In the genomic region with DNA sequence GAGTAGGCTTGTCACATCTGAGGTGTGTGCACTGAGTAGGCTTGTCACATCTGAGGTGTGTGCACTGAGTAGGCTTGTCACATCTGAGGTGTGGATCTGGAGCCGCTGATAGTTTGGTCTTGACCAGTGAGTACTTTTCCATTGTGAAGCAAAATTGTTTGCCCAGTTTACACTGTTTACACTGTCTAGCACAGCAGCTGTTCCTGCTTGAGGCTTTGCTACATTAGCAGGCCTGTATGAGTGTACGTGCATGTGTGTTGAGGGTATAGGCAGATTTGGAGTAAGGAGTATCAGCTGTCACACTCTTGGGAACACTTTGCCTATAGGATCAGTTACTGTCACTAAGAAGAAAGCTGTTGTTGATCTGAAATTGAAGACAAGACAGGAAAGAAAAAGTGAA, we compare ENCODE assay signal across 20 mouse cellular contexts. TPM values are rescaled to one million over a fixed set of nuclear protein-coding genes. Genes with fewer than 3 reads are reported as not detected.
DNase-seq lines count a peak whose midpoint lies in the region; ATAC-seq and TF ChIP-seq lines count a peak whose summit lies in the region.
"Had no signal": no experiment of that assay in that cellular context is flagged by ENCODE, and none has a peak within 500 bp of the region (broad histone marks: within the 10 kb centered on the region; RNA-seq: fewer than 3 reads in every experiment).

No protein-coding gene starts in this region.

- no peak overlapping the region for H3K4me2 ChIP-seq in embryonic facial prominence, embryonic 11.5 days (ENCODE audit: low read depth, low read length)
- H3K4me2 ChIP-seq in kidney, embryonic 16.5 days (replicated peaks; ENCODE audit: low read depth, low read length) = no peak overlapping the region
- H3K4me2 ChIP-seq: heart, embryonic 11.5 days; midbrain, embryonic 12.5 days had no signal

- H3K4me1 ChIP-seq in embryonic facial prominence, embryonic 11.5 days (ENCODE audit: control insufficient read depth, insufficient read depth, low read length) = no peaks in the 10 kb centered on the region
- H3K4me1 ChIP-seq in embryonic facial prominence, embryonic 10.5 days = no peaks in the 10 kb centered on the region
- 0 out of 2 replicates have a peak, but pooled peaks cover 5% of the 10 kb centered on the region for H3K4me1 ChIP-seq in kidney, embryonic 16.5 days (ENCODE audit: insufficient read depth, low read length)
- 0 out of 2 replicates have a peak, but pooled peaks cover 2% of the 10 kb centered on the region for H3K4me1 ChIP-seq in kidney, adult 2 months (ENCODE audit: control insufficient read depth, insufficient read depth, low read length)
- H3K4me1 ChIP-seq: midbrain, embryonic 12.5 days had no signal

- TF ChIP-seq CTCF in kidney, adult 2 months (conservative IDR thresholded peaks at IDR 0.05; ENCODE audit: insufficient read depth, insufficient read length, low read depth, low read length) = no peak

- no peak overlapping the region for H3K27ac ChIP-seq in embryonic facial prominence, embryonic 11.5 days (replicated peaks; ENCODE audit: low read depth, low read length)
- H3K27ac ChIP-seq in embryonic facial prominence, embryonic 10.5 days (replicated peaks) = no peak overlapping the region
- H3K27ac ChIP-seq in kidney, embryonic 16.5 days (ENCODE audit: low read length) = no peak overlapping the region
- no peak overlapping the region for H3K27ac ChIP-seq in kidney, adult 2 months (ENCODE audit: insufficient read depth, low read depth, low read length)
- H3K27ac ChIP-seq: hindbrain, postnatal 0 days; liver, embryonic 14.5 days; midbrain, embryonic 12.5 days had no signal

- no peaks in the 10 kb centered on the region; the same call in 1 of the 2 replicates for H3K36me3 ChIP-seq in embryonic facial prominence, embryonic 11.5 days (replicated peaks; ENCODE audit: control insufficient read depth, insufficient read depth, low read depth, low read length)
- H3K36me3 ChIP-seq in embryonic facial prominence, embryonic 10.5 days (replicated peaks) = peaks cover 68% of the 10 kb centered on the region
- peaks cover 24% of the 10 kb centered on the region for H3K36me3 ChIP-seq in kidney, embryonic 16.5 days (ENCODE audit: insufficient read depth, low read length)
- H3K36me3 ChIP-seq in kidney, adult 2 months (ENCODE audit: control insufficient read depth, insufficient read depth, low read length) = no peaks in the 10 kb centered on the region

- 75% methylated on average over 2 of the region's 2 CpGs for WGBS in embryonic facial prominence, embryonic 11.5 days
- WGBS in embryonic facial prominence, embryonic 10.5 days = 86% methylated on average over 2 of the region's 2 CpGs
- 65% methylated on average over 2 of the region's 2 CpGs for WGBS in kidney, embryonic 16.5 days
- 68% methylated on average over 2 of the region's 2 CpGs for whole genome bisulfite sequencing in kidney, adult 2 months

- H3K9ac ChIP-seq in embryonic facial prominence, embryonic 11.5 days (replicated peaks; ENCODE audit: low read length) = no peak overlapping the region
- no peak overlapping the region for H3K9ac ChIP-seq in kidney, embryonic 16.5 days (replicated peaks; ENCODE audit: low read length)
- H3K9ac ChIP-seq: liver, embryonic 14.5 days; midbrain, embryonic 12.5 days had no signal

- 0 out of 2 replicates have a peak, but pooled peaks have one; percentile 62 for ATAC-seq in embryonic facial prominence, embryonic 11.5 days (replicated peaks; ENCODE audit: insufficient number of reproducible peaks, low FRiP score, low TSS enrichment, low read depth)
- ATAC-seq in kidney, embryonic 16.5 days (ENCODE audit: low FRiP score, low TSS enrichment) = peak; percentile 54; the same call in 1 of the 2 replicates
- no peak for ATAC-seq in activated CD4-positive, CD25-positive, alpha-beta regulatory T cell, adult 4 months
- ATAC-seq: hindbrain, postnatal 0 days had no signal

- no peaks in the 10 kb centered on the region for H3K9me3 ChIP-seq in embryonic facial prominence, embryonic 11.5 days (replicated peaks; ENCODE audit: control insufficient read depth, low read length)
- H3K9me3 ChIP-seq in embryonic facial prominence, embryonic 10.5 days = no peaks in the 10 kb centered on the region
- H3K9me3 ChIP-seq in kidney, embryonic 16.5 days (ENCODE audit: low read length) = no peaks in the 10 kb centered on the region
- H3K9me3 ChIP-seq: midbrain, embryonic 12.5 days had no signal

- TF ChIP-seq POLR2A in kidney, adult 2 months (IDR thresholded peaks at IDR 0.05; ENCODE audit: low read depth, low read length) = no peak

- H3K27me3 ChIP-seq in embryonic facial prominence, embryonic 11.5 days (ENCODE audit: control insufficient read depth, insufficient read depth, low read length) = no peaks in the 10 kb centered on the region
- H3K27me3 ChIP-seq in embryonic facial prominence, embryonic 10.5 days (replicated peaks; ENCODE audit: low read depth, poor library complexity, severe bottlenecking) = no peaks in the 10 kb centered on the region
- no peaks in the 10 kb centered on the region for H3K27me3 ChIP-seq in kidney, embryonic 16.5 days (ENCODE audit: insufficient read depth, low read length)
- H3K27me3 ChIP-seq in kidney, adult 2 months (replicated peaks; ENCODE audit: control insufficient read depth, insufficient read depth, low read length) = no peaks in the 10 kb centered on the region
- H3K27me3 ChIP-seq: CH12.LX; midbrain, embryonic 12.5 days had no signal

- no peak overlapping the region for H3K4me3 ChIP-seq in embryonic facial prominence, embryonic 11.5 days (ENCODE audit: low read depth, low read length)
- no peak overlapping the region for H3K4me3 ChIP-seq in embryonic facial prominence, embryonic 10.5 days
- H3K4me3 ChIP-seq in kidney, embryonic 16.5 days (ENCODE audit: low read length) = no peak overlapping the region
- H3K4me3 ChIP-seq in kidney, adult 2 months (ENCODE audit: insufficient read depth, low read depth, low read length) = no peak overlapping the region
- H3K4me3 ChIP-seq: midbrain, embryonic 12.5 days had no signal

- DNase-seq in embryonic facial prominence, embryonic 11.5 days (ENCODE audit: low spot score) = peak; percentile 33
- no peak for DNase-seq in embryonic facial prominence, embryonic 10.5 days (ENCODE audit: low spot score)
- DNase-seq in kidney, adult 2 months = no peak
- peak; percentile 39 for DNase-seq in lung, postnatal 36 days
- no peak for DNase-seq in lung, postnatal 14 days
- no peak for DNase-seq in frontal cortex, adult 2 months (ENCODE audit: extremely low spot score in 1 of 2, low spot score in 1 of 2)
- DNase-seq: adrenal gland, postnatal 25 days; cerebellum, adult 9-11 months; gastrocnemius, postnatal 25 days; heart, postnatal 4 days; kidney, postnatal 10 days; retina, postnatal 1 day; thymus, postnatal 14 days had no signal

RNA-seq across cellular contexts. Expression of a gene that starts 21.6 kb away (rescaled TPM):
- polyA plus RNA-seq in embryonic facial prominence, embryonic 11.5 days (2014; fragmentation: Nextera tagmentation; extraction: Ambion mirVana) = 23.3 and 24.1 TPM in 2 replicates
- 41.9 and 43.3 TPM in 2 replicates for polyA plus RNA-seq in embryonic facial prominence, embryonic 10.5 days (2016; fragmentation: Nextera tagmentation; extraction: Ambion mirVana)
- 33.2 and 33.4 TPM in 2 replicates for polyA plus RNA-seq in kidney, embryonic 16.5 days (2015; fragmentation: Nextera tagmentation; extraction: Ambion mirVana)
- polyA plus RNA-seq in kidney, adult 2 months (2012; rRNA removed) = 14.0 and 15.6 TPM in 2 replicates
- polyA plus RNA-seq in frontal cortex, adult 2 months (2012; rRNA removed) = 26.3 and 29.6 TPM in 2 replicates
- 10 to 100 TPM; 10.4 to 14.0 TPM for polyA plus RNA-seq in activated CD4-positive, CD25-positive, alpha-beta regulatory T cell, adult 4 months (2017; shearing (Covaris generic))

Comparison
In these comparisons a context has a peak if more than half of its experiments do, and no peak if none do; other contexts are left out.
1. DNase-seq: peak in embryonic facial prominence, embryonic 11.5 days (single experiment) and lung, postnatal 36 days (single experiment); none in embryonic facial prominence, embryonic 10.5 days (single experiment), kidney, adult 2 months (single experiment), lung, postnatal 14 days (single experiment) and frontal cortex, adult 2 months (0 of 2).